Mouse (Mus musculus): ENCODE measurements around the gene Zbtb8b. TPM values are rescaled to one million over a fixed set of nuclear protein-coding genes. Genes with fewer than 3 reads are reported as not detected.
"Not testable (repeated sequence)": the region's sequence is repeated elsewhere in the genome, so short reads cannot be mapped to it uniquely, and the experiment has no call there.

Zbtb8b gene
- polyA plus RNA-seq, 1 experiment, result not detected

GRCm38 (mm10) chr4:129416478-129416877, 24.2 kb downstream of the Zbtb8b start:
- no peak overlapping the region for H3K4me3 ChIP-seq (ENCODE audit: low read depth, low read length)
- TF ChIP-seq CTCF (IDR thresholded peaks at IDR 0.05; ENCODE audit: extremely low read depth, insufficient read length, insufficient replicate concordance, low read depth, low read length), result no peak
- no peak for TF ChIP-seq POLR2A (IDR thresholded peaks at IDR 0.05; ENCODE audit: low read depth, low read length)

DNA sequence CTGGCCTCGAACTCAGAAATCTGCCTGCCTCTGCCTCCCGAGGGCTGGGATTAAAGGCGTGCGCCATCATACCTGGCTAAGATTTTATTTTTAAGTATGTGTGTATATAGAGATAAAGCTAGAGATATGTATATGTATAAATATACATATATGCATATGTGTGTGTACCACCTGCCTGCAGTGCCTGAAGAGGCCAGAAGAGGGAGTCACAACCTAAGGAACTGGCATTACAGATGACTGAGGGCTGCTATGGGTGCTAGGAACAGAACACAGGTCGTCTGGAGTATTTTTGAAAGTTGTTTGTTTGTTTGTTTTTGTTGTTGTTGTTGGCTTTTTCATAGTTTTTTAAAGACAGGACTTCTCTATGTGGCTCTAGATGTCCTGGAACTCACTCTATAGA, 24.8 kb downstream of the Zbtb8b start:
- Histone ChIP-seq H3K4me1 (ENCODE audit: control insufficient read depth, insufficient read depth, insufficient read length, low read length) (no peaks in the 10 kb centered on the region), H3K27ac (ENCODE audit: insufficient read depth, low read depth, low read length) (no peak overlapping the region), H3K27me3 (ENCODE audit: control insufficient read depth, insufficient read depth, low read length) (no peaks in the 10 kb centered on the region), H3K36me3 (ENCODE audit: control insufficient read depth, insufficient read depth, low read length) (no peaks in the 10 kb centered on the region), H3K4me3 (ENCODE audit: low read depth, low read length) (no peak overlapping the region)
- 97% methylated on average over 5 of the region's 5 CpGs for WGBS
- TF ChIP-seq POLR2A (IDR thresholded peaks at IDR 0.05; ENCODE audit: low read depth, low read length) (no peak), CTCF (IDR thresholded peaks at IDR 0.05; ENCODE audit: extremely low read depth, insufficient read length, insufficient replicate concordance, low read depth, low read length) (no peak)

More at GRCm38 (mm10) chr4:129416478-129416877, 24.2 kb downstream of the Zbtb8b start:
- no peak overlapping the region for H3K27ac ChIP-seq (ENCODE audit: insufficient read depth, low read depth, low read length)
- no peaks in the 10 kb centered on the region for H3K4me1 ChIP-seq (ENCODE audit: control insufficient read depth, insufficient read depth, insufficient read length, low read length)
- no peaks in the 10 kb centered on the region for H3K27me3 ChIP-seq (ENCODE audit: control insufficient read depth, insufficient read depth, low read length)
- no peaks in the 10 kb centered on the region for H3K36me3 ChIP-seq (ENCODE audit: control insufficient read depth, insufficient read depth, low read length)
- 53% methylated on average over 5 of the region's 5 CpGs for WGBS

GRCm38 (mm10) chr4:129410991-129411390, 29.7 kb downstream of the Zbtb8b start:
- TF ChIP-seq POLR2A (IDR thresholded peaks at IDR 0.05; ENCODE audit: low read depth, low read length) (no peak), CTCF (IDR thresholded peaks at IDR 0.05; ENCODE audit: extremely low read depth, insufficient read length, insufficient replicate concordance, low read depth, low read length) (no peak)
- Histone ChIP-seq H3K4me3 (ENCODE audit: low read depth, low read length) (no peak overlapping the region), H3K36me3 (ENCODE audit: control insufficient read depth, insufficient read depth, low read length) (no peaks in the 10 kb centered on the region), H3K27me3 (ENCODE audit: control insufficient read depth, insufficient read depth, low read length) (no peaks in the 10 kb centered on the region), H3K27ac (ENCODE audit: insufficient read depth, low read depth, low read length) (no peak overlapping the region), H3K4me1 (ENCODE audit: control insufficient read depth, insufficient read depth, insufficient read length, low read length) (peaks cover 2% of the 10 kb centered on the region; the same call in 1 of the 2 replicates)

DNA sequence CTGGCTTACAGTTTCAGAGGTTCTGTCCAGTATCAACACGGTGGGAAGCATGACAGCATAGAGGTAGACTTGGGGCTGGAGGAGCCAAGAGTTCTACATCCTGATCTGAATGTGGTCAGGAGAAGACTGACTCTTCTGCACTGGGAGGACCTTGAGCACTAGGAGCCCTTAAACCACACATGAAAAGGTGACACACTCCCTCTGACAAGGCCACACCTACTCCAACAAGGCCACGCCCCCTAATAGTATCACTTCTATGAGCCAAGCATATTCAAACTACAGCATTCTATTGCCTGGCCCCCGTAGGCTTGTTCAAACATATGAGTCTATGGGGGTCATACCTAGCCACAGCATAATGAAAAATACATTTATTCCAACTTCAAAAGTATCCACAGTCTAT, 30.1 kb downstream of the Zbtb8b start:
- not testable (repeated sequence) for H3K4me1 ChIP-seq (ENCODE audit: control insufficient read depth, insufficient read depth, insufficient read length, low read length); H3K4me3 ChIP-seq (ENCODE audit: low read depth, low read length); H3K27ac ChIP-seq (ENCODE audit: insufficient read depth, low read depth, low read length); H3K36me3 ChIP-seq (ENCODE audit: control insufficient read depth, insufficient read depth, low read length); H3K27me3 ChIP-seq (ENCODE audit: control insufficient read depth, insufficient read depth, low read length)
- WGBS, result 66% methylated on average over 3 of the region's 3 CpGs

GRCm38 (mm10) chr4:129406447-129406846, 34.2 kb downstream of the Zbtb8b start:
- Histone ChIP-seq H3K27ac (ENCODE audit: insufficient read depth, low read depth, low read length) (no peak overlapping the region), H3K27me3 (ENCODE audit: control insufficient read depth, insufficient read depth, low read length) (no peaks in the 10 kb centered on the region), H3K4me1 (ENCODE audit: control insufficient read depth, insufficient read depth, insufficient read length, low read length) (peaks cover 2% of the 10 kb centered on the region; the same call in 1 of the 2 replicates), H3K36me3 (ENCODE audit: control insufficient read depth, insufficient read depth, low read length) (no peaks in the 10 kb centered on the region), H3K4me3 (ENCODE audit: low read depth, low read length) (peak overlapping the region; percentile 59)
- TF ChIP-seq CTCF (IDR thresholded peaks at IDR 0.05; ENCODE audit: extremely low read depth, insufficient read length, insufficient replicate concordance, low read depth, low read length) (peak; percentile 37; the same call in 1 of the 2 replicates), POLR2A (IDR thresholded peaks at IDR 0.05; ENCODE audit: low read depth, low read length) (no peak)
- 4% methylated on average over 25 of the region's 25 CpGs for WGBS

- H3K4me1 ChIP-seq (ENCODE audit: control insufficient read depth, insufficient read depth, insufficient read length, low read length), result no peaks in the 10 kb centered on the region
- TF ChIP-seq CTCF (IDR thresholded peaks at IDR 0.05; ENCODE audit: extremely low read depth, insufficient read length, insufficient replicate concordance, low read depth, low read length), result no peak
- TF ChIP-seq POLR2A (IDR thresholded peaks at IDR 0.05; ENCODE audit: low read depth, low read length), result no peak
- WGBS, result 82% methylated on average over 4 of the region's 4 CpGs
- H3K27me3 ChIP-seq (ENCODE audit: control insufficient read depth, insufficient read depth, low read length), result no peaks in the 10 kb centered on the region
- H3K27ac ChIP-seq (ENCODE audit: insufficient read depth, low read depth, low read length), result no peak overlapping the region
- H3K36me3 ChIP-seq (ENCODE audit: control insufficient read depth, insufficient read depth, low read length), result no peaks in the 10 kb centered on the region
- no peak overlapping the region for H3K4me3 ChIP-seq (ENCODE audit: low read depth, low read length)
These were observed 40.8 kb downstream of the Zbtb8b start for GRCm38 (mm10) chr4:129399813-129400212.

DNA sequence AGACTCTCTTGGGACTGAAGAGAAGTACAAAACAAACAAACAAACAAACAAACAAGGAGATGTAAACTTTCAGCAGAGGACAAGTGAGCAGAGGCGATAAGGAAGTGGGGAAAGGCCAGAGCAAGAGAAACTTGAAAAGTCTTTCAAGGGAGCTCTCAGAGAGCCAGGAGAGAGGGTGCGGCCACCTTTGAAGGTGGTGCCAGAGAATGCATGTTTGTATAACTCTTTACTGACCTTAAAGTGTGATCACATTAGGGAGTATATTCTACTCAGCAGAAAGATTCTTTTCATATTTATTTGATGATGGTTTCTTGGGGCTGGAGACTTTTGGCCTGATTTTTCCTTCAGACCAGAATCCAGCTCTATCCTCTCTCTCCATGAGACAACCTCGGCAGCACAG, 43.7 kb downstream of the Zbtb8b start:
- no peaks in the 10 kb centered on the region for H3K27me3 ChIP-seq (ENCODE audit: control insufficient read depth, insufficient read depth, low read length)
- WGBS, result 55% methylated on average over 3 of the region's 3 CpGs
- H3K4me1 ChIP-seq (ENCODE audit: control insufficient read depth, insufficient read depth, insufficient read length, low read length), result no peaks in the 10 kb centered on the region
- TF ChIP-seq POLR2A (IDR thresholded peaks at IDR 0.05; ENCODE audit: low read depth, low read length) (no peak), CTCF (IDR thresholded peaks at IDR 0.05; ENCODE audit: extremely low read depth, insufficient read length, insufficient replicate concordance, low read depth, low read length) (no peak)
- no peak overlapping the region for H3K4me3 ChIP-seq (ENCODE audit: low read depth, low read length)
- H3K36me3 ChIP-seq (ENCODE audit: control insufficient read depth, insufficient read depth, low read length), result no peaks in the 10 kb centered on the region
- H3K27ac ChIP-seq (ENCODE audit: insufficient read depth, low read depth, low read length), result no peak overlapping the region
